Mouse (Mus musculus) 3T3-L1 (cell line): ENCODE data around the gene Spats2.

ENCODE experiments used
- DNase-seq: peaks from one replicate; pipeline ENCODE4 v3.0.0-alpha.2; 2015; ENCODE audit warnings: low read depth, low spot score

Spats2 gene

DNA sequence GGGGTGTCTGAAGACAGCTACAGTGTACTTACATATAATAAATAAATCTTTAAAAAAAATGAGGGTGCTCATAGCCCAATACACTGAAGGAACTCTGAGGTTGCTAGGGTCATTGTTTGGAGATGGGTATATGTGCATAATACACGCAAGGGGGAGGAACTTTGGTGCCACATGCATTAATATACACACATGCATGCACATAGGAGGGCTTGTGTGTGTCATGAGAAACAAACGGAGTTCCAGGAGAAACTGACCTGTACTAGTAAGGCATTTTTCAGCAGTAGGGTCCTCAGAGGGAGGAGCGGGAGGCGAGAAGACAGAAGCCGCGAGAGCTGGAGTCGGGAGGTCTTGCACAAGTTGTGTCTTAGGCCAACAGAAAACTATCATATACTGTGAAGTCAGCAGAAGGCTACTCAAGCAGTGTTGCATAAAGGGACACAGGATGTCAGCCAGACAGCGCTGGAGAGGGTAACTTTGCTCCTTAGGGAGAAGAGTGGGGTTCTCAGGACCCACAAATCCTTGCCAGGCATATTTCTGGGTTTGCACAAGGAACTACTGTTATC is 133.5 kb downstream of the Spats2 start:
- peak; percentile 72 for DNase-seq

DNA sequence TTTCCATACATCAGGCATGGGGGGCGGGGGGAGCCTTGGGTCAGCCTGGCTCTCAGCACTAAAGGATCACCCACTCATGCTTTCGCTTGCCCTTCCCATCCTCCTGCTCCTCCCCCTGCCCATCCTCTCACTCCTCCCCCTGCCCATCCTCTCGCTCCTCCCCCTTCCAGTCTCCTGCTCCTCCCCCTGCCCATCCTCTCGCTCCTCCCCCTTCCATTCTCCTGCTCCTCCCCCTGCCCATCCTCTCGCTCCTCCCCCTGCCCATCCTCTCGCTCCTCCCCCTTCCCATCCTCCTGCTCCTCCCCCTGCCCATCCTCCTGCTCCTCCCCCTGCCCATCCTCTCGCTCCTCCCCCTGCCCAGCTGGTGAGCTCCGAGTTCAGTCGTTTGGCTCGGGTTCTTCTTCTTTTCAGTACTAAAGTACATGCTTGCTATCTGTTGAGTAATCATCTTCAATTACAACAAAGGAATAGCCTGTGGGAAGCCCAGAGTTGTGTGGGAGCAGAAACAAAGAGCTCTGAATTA is 134.1 kb downstream of the Spats2 start:
- peak; percentile 74 for DNase-seq

DNA sequence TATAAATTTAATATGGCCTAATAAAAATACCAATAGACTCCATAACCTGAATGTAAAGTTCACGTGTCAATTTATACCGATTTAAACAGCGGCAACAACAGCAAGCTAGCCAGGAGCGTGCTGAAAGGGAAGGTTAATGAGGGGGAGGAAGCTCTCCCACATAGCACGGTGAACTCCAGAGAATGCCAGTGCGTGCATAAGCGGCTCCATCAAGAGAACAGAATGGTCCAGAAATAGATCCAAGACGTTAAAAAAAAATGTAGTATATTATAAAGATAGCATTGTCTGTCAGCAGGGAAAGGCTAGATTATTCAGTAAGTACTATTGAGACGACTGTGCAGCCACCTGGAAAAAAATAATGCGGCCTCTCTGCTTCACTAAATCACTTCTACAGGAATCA is 137.0 kb downstream of the Spats2 start:
- no peak for DNase-seq
